Mouse (Mus musculus) stomach, embryonic 14.5 days (tissue): ENCODE results near the gene Snx29. TPM values are rescaled to one million over a fixed set of nuclear protein-coding genes. Genes with fewer than 3 reads are reported as not detected.

Experiments
- ATAC-seq: fragments of 200-750 bp; cut with Nextera tagmentation; 2 replicates; pipeline ENCODE4 v1.8.0; 2017; ENCODE audit warnings: low read depth, moderate TSS enrichment; ENCODE audit not compliant: insufficient number of reproducible peaks, insufficient read depth, low FRiP score
- H3K27ac ChIP-seq: fragments of 300-500 bp; sonication (generic); 2 replicates; pipeline ENCODE4 v1.5.1; 2014; ENCODE audit warnings: mild to moderate bottlenecking, low read length, moderate library complexity, mixed read lengths
- H3K27me3 ChIP-seq: fragments of 300-500 bp; sonication (generic); 2 replicates; pipeline ENCODE4 v1.6.1; 2014; ENCODE audit warnings: low read length, control low read depth, mixed read lengths; ENCODE audit not compliant: control insufficient read depth, insufficient read depth
- H3K36me3 ChIP-seq: fragments of 300-500 bp; sonication (generic); 2 replicates; pipeline ENCODE4 v1.6.1; 2014; ENCODE audit warnings: mild to moderate bottlenecking, control low read depth, low read length, moderate library complexity, mixed read lengths; ENCODE audit not compliant: control insufficient read depth, insufficient read depth
- H3K4me1 ChIP-seq: fragments of 300-500 bp; sonication (generic); 2 replicates; pipeline ENCODE4 v1.6.1; 2014; ENCODE audit warnings: low read length, control low read depth, mixed read lengths; ENCODE audit not compliant: control insufficient read depth, insufficient read depth
- H3K4me2 ChIP-seq: fragments of 300-500 bp; sonication (generic); replicated peaks from 2 replicates; pipeline ENCODE4 v1.6.1; 2014; ENCODE audit warnings: low read depth, low read length, control low read depth
- H3K4me3 ChIP-seq: fragments of 300-500 bp; sonication (generic); 2 replicates; pipeline ENCODE4 v1.5.1; 2014; ENCODE audit warnings: low read depth, low read length, control low read depth
- H3K9ac ChIP-seq: fragments of 300-500 bp; sonication (generic); replicated peaks from 2 replicates; pipeline ENCODE4 v1.6.1; 2014; ENCODE audit warnings: low read depth, mild to moderate bottlenecking, control low read depth, low read length, moderate library complexity, mixed read lengths
- H3K9me3 ChIP-seq: fragments of 300-500 bp; sonication (generic); 2 replicates; pipeline ENCODE4 v1.6.1; 2016; ENCODE audit warnings: low read depth, low read length, control low read depth; ENCODE audit not compliant: control insufficient read depth
- WGBS: fragments of 180-500 bp; shearing (Covaris S2); extraction: QIAGEN DNeasy Blood & Tissue Kit; methylation state at CpG from one replicate; pipeline ENCODE4 v1.1.7; 2014; 5-methylcytosine and 5-hydroxymethylcytosine counted together
- polyA plus RNA-seq: library from polyadenylated mRNA; unstranded; fragments of >200 nt; fragmentation: Nextera tagmentation; extraction: Ambion mirVana; gene quantifications from 2 replicates; pipeline ENCODE4 v1.2.1, GENCODE M21; 2014

Snx29 gene
- polyA plus RNA-seq, 1 experiment from 2014 or later: 13.6 TPM

- 90% methylated on average over 5 of the region's 5 CpGs for WGBS
- no peak for ATAC-seq
- Histone ChIP-seq H3K9ac (no peak overlapping the region), H3K4me1 (no peaks in the 10 kb centered on the region), H3K4me3 (no peak overlapping the region), H3K9me3 (no peaks in the 10 kb centered on the region), H3K4me2 (no peak overlapping the region), H3K36me3 (no peaks in the 10 kb centered on the region), H3K27ac (no peak overlapping the region), H3K27me3 (no peaks in the 10 kb centered on the region)
Measured at GRCm38 (mm10) chr16:11747867-11748266, 425.2 kb downstream of the Snx29 start.

DNA sequence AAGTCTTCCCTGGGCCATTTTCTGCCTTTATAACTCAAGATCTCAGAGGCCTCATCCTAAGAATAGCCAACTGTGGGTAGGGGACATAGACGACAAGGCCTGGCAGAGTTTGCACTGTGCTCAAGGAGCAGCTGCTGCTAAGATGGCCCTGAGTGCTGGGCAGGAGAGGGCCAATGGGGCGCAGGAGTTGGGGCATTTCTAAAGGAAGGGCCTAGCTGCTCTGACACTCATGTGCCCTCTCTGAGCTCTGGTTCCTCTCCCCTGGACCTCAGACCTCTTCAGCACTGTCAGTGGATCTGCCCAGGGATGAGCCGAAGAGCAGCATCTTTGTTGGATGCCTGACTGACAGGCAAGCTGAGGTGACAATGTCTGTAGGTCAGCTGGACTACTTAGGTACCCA is 426.4 kb downstream of the Snx29 start:
- H3K27ac ChIP-seq: no peak overlapping the region
- H3K27me3 ChIP-seq: no peaks in the 10 kb centered on the region
- H3K9me3 ChIP-seq: no peaks in the 10 kb centered on the region
- H3K4me3 ChIP-seq: no peak overlapping the region
- H3K9ac ChIP-seq: no peak overlapping the region
- no peak overlapping the region for H3K4me2 ChIP-seq
- no peaks in the 10 kb centered on the region for H3K4me1 ChIP-seq
- no peak for ATAC-seq
- no peaks in the 10 kb centered on the region for H3K36me3 ChIP-seq
- 87% methylated on average over 3 of the region's 3 CpGs for WGBS

- H3K36me3 ChIP-seq: no peaks in the 10 kb centered on the region
- no peaks in the 10 kb centered on the region for H3K9me3 ChIP-seq
- H3K4me1 ChIP-seq: no peaks in the 10 kb centered on the region
- H3K4me3 ChIP-seq: no peak overlapping the region
- no peak overlapping the region for H3K4me2 ChIP-seq
- H3K27ac ChIP-seq: no peak overlapping the region
- ATAC-seq: no peak
- H3K9ac ChIP-seq: no peak overlapping the region
- H3K27me3 ChIP-seq: no peaks in the 10 kb centered on the region
Measured at GRCm38 (mm10) chr16:11750605-11751004, 427.9 kb downstream of the Snx29 start.

DNA sequence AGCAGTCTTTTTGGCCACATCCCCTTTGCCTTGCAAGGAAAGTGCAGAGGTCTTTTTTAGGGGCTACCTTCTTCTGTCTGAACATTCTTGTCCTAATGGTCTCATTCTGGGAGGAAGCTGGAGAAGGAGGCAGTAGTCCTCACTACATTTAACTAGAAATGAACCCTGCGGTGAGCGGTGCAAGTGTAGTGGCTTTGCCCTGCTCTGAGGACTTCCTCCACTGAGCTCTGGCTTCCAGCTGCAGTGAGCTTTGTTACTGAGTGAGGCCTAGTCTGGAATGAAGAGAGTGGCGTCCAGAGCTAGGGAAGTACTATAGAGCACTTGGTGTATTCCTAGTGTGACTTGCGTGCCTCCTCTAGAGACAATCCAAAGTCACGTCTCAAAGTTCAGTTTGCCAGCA is 429.8 kb downstream of the Snx29 start:
- no peaks in the 10 kb centered on the region for H3K9me3 ChIP-seq
- no peak for ATAC-seq

GRCm38 (mm10) chr16:11753466-11753865 is 430.8 kb downstream of the Snx29 start:
- Histone ChIP-seq H3K9me3 (no peaks in the 10 kb centered on the region), H3K4me1 (no peaks in the 10 kb centered on the region), H3K27me3 (no peaks in the 10 kb centered on the region), H3K4me3 (no peak overlapping the region), H3K4me2 (no peak overlapping the region), H3K9ac (no peak overlapping the region), H3K36me3 (no peaks in the 10 kb centered on the region), H3K27ac (no peak overlapping the region)
- WGBS: 72% methylated on average over 2 of the region's 2 CpGs
- ATAC-seq: no peak

More for the DNA sequence above, 429.8 kb downstream of the Snx29 start:
- 90% methylated on average over 5 of the region's 5 CpGs for WGBS
- Histone ChIP-seq H3K4me3 (no peak overlapping the region), H3K27me3 (no peaks in the 10 kb centered on the region), H3K36me3 (no peaks in the 10 kb centered on the region), H3K27ac (no peak overlapping the region), H3K4me2 (no peak overlapping the region), H3K9ac (no peak overlapping the region), H3K4me1 (no peaks in the 10 kb centered on the region)

DNA sequence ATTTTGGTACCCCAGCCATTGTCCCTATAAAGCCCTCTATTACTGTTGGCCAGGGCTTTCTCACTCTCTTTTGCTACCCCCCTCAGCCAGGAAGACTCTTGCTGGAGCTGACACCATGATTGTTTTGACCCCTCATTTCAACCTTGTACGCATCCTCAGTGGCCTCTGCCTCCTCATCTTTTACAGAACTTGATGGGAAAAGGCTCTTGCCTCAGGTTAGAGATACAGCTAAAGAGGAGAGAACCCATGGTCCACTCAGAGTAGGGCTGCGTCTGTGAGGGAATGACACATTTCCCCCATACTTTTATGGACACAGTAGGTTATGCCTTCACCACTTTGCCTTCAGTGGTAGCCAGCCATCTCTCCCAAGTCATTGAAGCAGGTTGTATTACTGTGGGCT is 431.4 kb downstream of the Snx29 start:
- Histone ChIP-seq H3K9ac (no peak overlapping the region), H3K4me1 (no peaks in the 10 kb centered on the region), H3K36me3 (no peaks in the 10 kb centered on the region), H3K27ac (no peak overlapping the region), H3K27me3 (no peaks in the 10 kb centered on the region), H3K9me3 (no peaks in the 10 kb centered on the region), H3K4me3 (no peak overlapping the region), H3K4me2 (no peak overlapping the region)
- no peak for ATAC-seq
- WGBS: 89% methylated on average over 2 of the region's 2 CpGs

DNA sequence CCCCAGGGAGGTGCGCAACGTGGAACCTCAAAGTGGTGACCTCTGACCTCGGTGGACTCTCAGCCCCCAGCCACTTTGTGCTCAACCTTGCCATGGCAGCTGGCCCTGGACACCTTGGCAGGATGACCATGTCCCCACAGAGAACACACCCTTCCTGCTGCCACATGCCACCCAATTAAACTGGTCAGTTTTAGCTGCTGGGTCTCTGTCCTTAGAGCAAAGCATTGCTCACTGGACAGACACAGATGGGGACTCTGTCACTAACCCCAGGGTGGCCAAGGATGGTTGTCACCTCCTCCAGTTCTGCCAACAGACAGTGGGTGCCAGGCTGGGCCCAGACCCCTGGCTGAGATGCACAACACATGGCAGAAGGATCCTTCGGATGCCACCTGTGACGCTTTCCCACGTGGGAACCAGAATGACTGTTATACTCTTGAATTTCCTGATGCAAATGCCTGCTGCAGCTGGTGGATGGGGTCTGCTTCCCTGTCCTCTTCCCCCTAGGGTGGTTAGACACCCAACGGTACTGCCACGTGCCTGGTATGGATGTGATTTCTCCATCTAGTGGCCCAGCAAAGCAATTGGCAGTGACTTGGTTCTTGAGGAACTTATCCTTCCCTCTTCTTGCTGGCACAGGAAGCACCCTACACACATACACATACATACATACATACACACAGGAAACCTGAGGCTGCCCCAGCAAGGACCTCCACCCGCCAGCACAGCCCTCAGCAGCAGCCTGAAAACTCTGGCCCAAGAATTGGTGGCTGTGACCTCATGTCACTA is 432.8 kb downstream of the Snx29 start:
- Histone ChIP-seq H3K27me3 (no peaks in the 10 kb centered on the region), H3K4me2 (no peak overlapping the region), H3K9me3 (no peaks in the 10 kb centered on the region), H3K9ac (no peak overlapping the region), H3K27ac (no peak overlapping the region), H3K4me3 (no peak overlapping the region), H3K36me3 (no peaks in the 10 kb centered on the region), H3K4me1 (no peaks in the 10 kb centered on the region)
- no peak for ATAC-seq
- 87% methylated on average over 9 of the region's 9 CpGs for WGBS

- no peak overlapping the region for H3K4me3 ChIP-seq
- no peak for ATAC-seq
Measured at GRCm38 (mm10) chr16:11756598-11757245, 434.0 kb downstream of the Snx29 start.

More at GRCm38 (mm10) chr16:11756598-11757245, 434.0 kb downstream of the Snx29 start:
- H3K36me3 ChIP-seq: no peaks in the 10 kb centered on the region
- H3K9me3 ChIP-seq: no peaks in the 10 kb centered on the region
- 65% methylated on average over 1 of the region's 1 CpGs for WGBS
- H3K4me2 ChIP-seq: no peak overlapping the region
- H3K4me1 ChIP-seq: no peaks in the 10 kb centered on the region
- no peak overlapping the region for H3K9ac ChIP-seq
- H3K27me3 ChIP-seq: no peaks in the 10 kb centered on the region
- H3K27ac ChIP-seq: no peak overlapping the region
